Mouse (Mus musculus): ENCODE measurements around the gene Rora.

GRCm38 (mm10) chr9:69234526-69234925 lies 580.9 kb downstream of the Rora start:
- TF ChIP-seq POLR2A (IDR thresholded peaks at IDR 0.05; ENCODE audit: borderline replicate concordance, control insufficient read depth, low read depth, low read length) (no peak), CTCF (IDR thresholded peaks at IDR 0.05; ENCODE audit: control insufficient read depth, insufficient read depth, low read length) (no peak)
